Comparison of ENCODE assay signal across 11 mouse cellular contexts in genomic region chr1:165768894-165769512, GRCm38 (mm10). TPM values are rescaled to one million over a fixed set of nuclear protein-coding genes. Genes with fewer than 3 reads are reported as not detected.
DNase-seq lines count a peak whose midpoint lies in the region; ATAC-seq and TF ChIP-seq lines count a peak whose summit lies in the region.
"Had no signal": no experiment of that assay in that cellular context is flagged by ENCODE, and none has a peak within 500 bp of the region (broad histone marks: within the 10 kb centered on the region; RNA-seq: fewer than 3 reads in every experiment).

No protein-coding gene starts in this region.

- peaks cover 57% of the 10 kb centered on the region for H3K36me3 ChIP-seq in liver, embryonic 15.5 days (replicated peaks)
- H3K36me3 ChIP-seq in stomach, postnatal 0 days (ENCODE audit: control insufficient read depth, insufficient read depth, low read length): peaks cover under 1% of the 10 kb centered on the region; the same call in 1 of the 2 replicates
- no peaks in the 10 kb centered on the region for H3K36me3 ChIP-seq in midbrain, postnatal 0 days (ENCODE audit: insufficient read depth, low read length)
- H3K36me3 ChIP-seq in midbrain, embryonic 15.5 days (replicated peaks): no peaks in the 10 kb centered on the region

- peak; percentile 59 to 69 for DNase-seq in lung, adult 18-20 months
- no peak for DNase-seq in lung, postnatal 4 days
- peak; percentile 13 for DNase-seq in stomach, postnatal 0 days (ENCODE audit: low spot score)
- no peak for DNase-seq in midbrain, postnatal 0 days (ENCODE audit: low spot score)
- DNase-seq in right cerebral cortex, adult 2 months (ENCODE audit: low spot score in 2 of 2): no peak
- DNase-seq: cerebellum, adult 18-20 months; forebrain, postnatal 0 days had no signal

- no peak for TF ChIP-seq EP300 in stomach, postnatal 0 days (optimal IDR thresholded peaks at IDR 0.05)

- H3K9me3 ChIP-seq in liver, embryonic 15.5 days (replicated peaks): no peaks in the 10 kb centered on the region
- no peaks in the 10 kb centered on the region for H3K9me3 ChIP-seq in stomach, postnatal 0 days (ENCODE audit: control insufficient read depth, low read length)
- H3K9me3 ChIP-seq in midbrain, postnatal 0 days (ENCODE audit: low read length): no peaks in the 10 kb centered on the region
- H3K9me3 ChIP-seq in midbrain, embryonic 15.5 days: no peaks in the 10 kb centered on the region
- H3K9me3 ChIP-seq: heart, embryonic 15.5 days had no signal

- no peak for TF ChIP-seq POLR2A in bone marrow macrophage, adult 2 months (IDR thresholded peaks at IDR 0.05; ENCODE audit: borderline replicate concordance, low read depth, low read length)

- peak overlapping the region; percentile 78 for H3K27ac ChIP-seq in bone marrow macrophage, adult 2 months (ENCODE audit: insufficient read depth, low read depth, low read length)
- peak overlapping the region; percentile 98 for H3K27ac ChIP-seq in liver, embryonic 15.5 days (replicated peaks)
- H3K27ac ChIP-seq in stomach, postnatal 0 days (replicated peaks): no peak overlapping the region
- H3K27ac ChIP-seq in midbrain, postnatal 0 days (ENCODE audit: low read depth, low read length): no peak overlapping the region
- H3K27ac ChIP-seq in midbrain, embryonic 15.5 days: no peak overlapping the region
- H3K27ac ChIP-seq: heart, embryonic 15.5 days had no signal

- peak overlapping the region; percentile 16 for H3K4me3 ChIP-seq in bone marrow macrophage, adult 2 months (ENCODE audit: insufficient read depth, low read length)
- peak overlapping the region; percentile 88 for H3K4me3 ChIP-seq in liver, embryonic 15.5 days (replicated peaks)
- no peak overlapping the region for H3K4me3 ChIP-seq in stomach, postnatal 0 days (ENCODE audit: low read depth, low read length)
- H3K4me3 ChIP-seq in midbrain, postnatal 0 days (ENCODE audit: low read depth, low read length): no peak overlapping the region
- no peak overlapping the region for H3K4me3 ChIP-seq in midbrain, embryonic 15.5 days
- H3K4me3 ChIP-seq: heart, embryonic 15.5 days had no signal

- H3K9ac ChIP-seq in liver, embryonic 15.5 days: peak overlapping the region; percentile 52
- no peak overlapping the region for H3K9ac ChIP-seq in stomach, postnatal 0 days (ENCODE audit: low read length)
- no peak overlapping the region for H3K9ac ChIP-seq in midbrain, postnatal 0 days (replicated peaks; ENCODE audit: low read length, poor library complexity, severe bottlenecking)
- H3K9ac ChIP-seq in midbrain, embryonic 15.5 days: no peak overlapping the region
- H3K9ac ChIP-seq: forebrain, postnatal 0 days; heart, embryonic 15.5 days had no signal

- WGBS in liver, embryonic 15.5 days (ENCODE audit: insufficient replicate concordance): 17% methylated on average over 9 of the region's 9 CpGs
- 67% methylated on average over 9 of the region's 9 CpGs for WGBS in stomach, postnatal 0 days
- 84% methylated on average over 9 of the region's 9 CpGs for WGBS in midbrain, postnatal 0 days
- 81% methylated on average over 9 of the region's 9 CpGs for WGBS in midbrain, embryonic 15.5 days

- H3K4me2 ChIP-seq in liver, embryonic 15.5 days: peak overlapping the region; percentile 87
- no peak overlapping the region for H3K4me2 ChIP-seq in stomach, postnatal 0 days (replicated peaks; ENCODE audit: low read depth)
- H3K4me2 ChIP-seq in midbrain, postnatal 0 days (ENCODE audit: low read depth, low read length, poor library complexity, severe bottlenecking): no peak overlapping the region
- no peak overlapping the region for H3K4me2 ChIP-seq in midbrain, embryonic 15.5 days
- H3K4me2 ChIP-seq: heart, embryonic 15.5 days had no signal

- TF ChIP-seq CTCF in bone marrow macrophage, adult 2 months (IDR thresholded peaks at IDR 0.05; ENCODE audit: low read depth, low read length): no peak
- no peak for TF ChIP-seq CTCF in stomach, postnatal 0 days (IDR thresholded peaks at IDR 0.05; ENCODE audit: low read depth)
- TF ChIP-seq CTCF in midbrain, postnatal 0 days (IDR thresholded peaks at IDR 0.05): no peak

- peaks cover 40% of the 10 kb centered on the region for H3K4me1 ChIP-seq in bone marrow macrophage, adult 2 months (ENCODE audit: control insufficient read depth, insufficient read depth, low read length)
- peaks cover 85% of the 10 kb centered on the region for H3K4me1 ChIP-seq in liver, embryonic 15.5 days (replicated peaks)
- H3K4me1 ChIP-seq in stomach, postnatal 0 days (replicated peaks; ENCODE audit: control insufficient read depth, insufficient read depth): no peaks in the 10 kb centered on the region
- H3K4me1 ChIP-seq in midbrain, postnatal 0 days (ENCODE audit: insufficient read depth, low read length): peaks cover 5% of the 10 kb centered on the region; the same call in 1 of the 2 replicates
- H3K4me1 ChIP-seq in midbrain, embryonic 15.5 days: peaks cover 11% of the 10 kb centered on the region

- ATAC-seq in liver, embryonic 15.5 days (ENCODE audit: insufficient read depth): peak; percentile 41
- ATAC-seq in stomach, postnatal 0 days (ENCODE audit: low FRiP score, low TSS enrichment): no peak
- no peak for ATAC-seq in midbrain, postnatal 0 days (ENCODE audit: low FRiP score)
- no peak for ATAC-seq in midbrain, embryonic 15.5 days (replicated peaks)
- ATAC-seq: forebrain, postnatal 0 days had no signal

- no peaks in the 10 kb centered on the region for H3K27me3 ChIP-seq in liver, embryonic 15.5 days
- no peaks in the 10 kb centered on the region for H3K27me3 ChIP-seq in stomach, postnatal 0 days (ENCODE audit: control insufficient read depth, insufficient read depth, low read length)
- no peaks in the 10 kb centered on the region for H3K27me3 ChIP-seq in midbrain, postnatal 0 days (ENCODE audit: insufficient read depth, low read length)
- H3K27me3 ChIP-seq in midbrain, embryonic 15.5 days (replicated peaks): peaks cover 10% of the 10 kb centered on the region
- H3K27me3 ChIP-seq: heart, embryonic 15.5 days had no signal

RNA-seq across cellular contexts. Expression of gene Creg1, which starts 5.5 kb away (rescaled TPM):
- 889 and 906 TPM in 2 replicates for polyA plus RNA-seq in bone marrow macrophage, adult 2 months (2012; ENCODE audit: insufficient read depth, insufficient read length, missing spikeins)
- polyA plus RNA-seq in liver, embryonic 15.5 days (2015; fragmentation: Nextera tagmentation; extraction: Ambion mirVana): 334 TPM in 2 replicates
- 139 and 140 TPM in 2 replicates for polyA plus RNA-seq in stomach, postnatal 0 days (2015; fragmentation: Nextera tagmentation; extraction: Ambion mirVana)
- total RNA-seq in midbrain, postnatal 0 days (2014; rRNA removed): 21.3 and 22.7 TPM in 2 replicates
- polyA plus RNA-seq in midbrain, postnatal 0 days (2015; fragmentation: Nextera tagmentation; extraction: Ambion mirVana): 47.0 and 49.1 TPM in 2 replicates
- 29.3 and 31.6 TPM in 2 replicates for polyA plus RNA-seq in midbrain, embryonic 15.5 days (2015; fragmentation: Nextera tagmentation; extraction: Ambion mirVana)

RNA-seq across cellular contexts. Expression of gene Cd247, which starts 19.5 kb away (rescaled TPM):
- polyA plus RNA-seq in bone marrow macrophage, adult 2 months (2012; ENCODE audit: insufficient read depth, insufficient read length, missing spikeins): 0.53 TPM in 1 of 2 replicates, not detected in the other
- polyA plus RNA-seq in liver, embryonic 15.5 days (2015; fragmentation: Nextera tagmentation; extraction: Ambion mirVana): 0.20 TPM in 1 of 2 replicates, not detected in the other
- polyA plus RNA-seq in stomach, postnatal 0 days (2015; fragmentation: Nextera tagmentation; extraction: Ambion mirVana): 0.24 and 0.52 TPM in 2 replicates
- 0.66 TPM in 1 of 2 replicates, not detected in the other for total RNA-seq in midbrain, postnatal 0 days (2014; rRNA removed)
- 0.59 and 0.83 TPM in 2 replicates for polyA plus RNA-seq in midbrain, postnatal 0 days (2015; fragmentation: Nextera tagmentation; extraction: Ambion mirVana)
- polyA plus RNA-seq in midbrain, embryonic 15.5 days (2015; fragmentation: Nextera tagmentation; extraction: Ambion mirVana): 1.1 and 1.2 TPM in 2 replicates

RNA-seq across cellular contexts. Expression of gene Rcsd1, which starts 59.4 kb away (rescaled TPM):
- 59.7 and 60.3 TPM in 2 replicates for polyA plus RNA-seq in bone marrow macrophage, adult 2 months (2012; ENCODE audit: insufficient read depth, insufficient read length, missing spikeins)
- polyA plus RNA-seq in liver, embryonic 15.5 days (2015; fragmentation: Nextera tagmentation; extraction: Ambion mirVana): 11.5 and 12.0 TPM in 2 replicates
- polyA plus RNA-seq in stomach, postnatal 0 days (2015; fragmentation: Nextera tagmentation; extraction: Ambion mirVana): 16.1 TPM in 2 replicates
- 7.6 and 7.9 TPM in 2 replicates for total RNA-seq in midbrain, postnatal 0 days (2014; rRNA removed)
- polyA plus RNA-seq in midbrain, postnatal 0 days (2015; fragmentation: Nextera tagmentation; extraction: Ambion mirVana): 8.0 and 9.1 TPM in 2 replicates
- 9.6 and 10.2 TPM in 2 replicates for polyA plus RNA-seq in midbrain, embryonic 15.5 days (2015; fragmentation: Nextera tagmentation; extraction: Ambion mirVana)

Comparison
In these comparisons a context has a peak if more than half of its experiments do, and no peak if none do; other contexts are left out.
1. DNase-seq: peak in lung, adult 18-20 months (2 of 2) and stomach, postnatal 0 days (single experiment); none in lung, postnatal 4 days (0 of 2), midbrain, postnatal 0 days (single experiment) and right cerebral cortex, adult 2 months (0 of 2).
2. H3K27ac ChIP-seq: peak in bone marrow macrophage, adult 2 months (single experiment) and liver, embryonic 15.5 days (single experiment); none in stomach, postnatal 0 days (single experiment), midbrain, postnatal 0 days (single experiment) and midbrain, embryonic 15.5 days (single experiment).
3. H3K4me3 ChIP-seq: peak in bone marrow macrophage, adult 2 months (single experiment) and liver, embryonic 15.5 days (single experiment); none in stomach, postnatal 0 days (single experiment), midbrain, postnatal 0 days (single experiment) and midbrain, embryonic 15.5 days (single experiment).